Mouse (Mus musculus) C2C12 (cell line): ENCODE results near the gene Tmprss9.
"Not testable (repeated sequence)": the region's sequence is repeated elsewhere in the genome, so short reads cannot be mapped to it uniquely, and the experiment has no call there.

Source experiments
- CTCF ChIP-seq: IDR thresholded peaks from one replicate; pipeline ENCODE4 v1.5.1; 2011; ENCODE audit not compliant: control insufficient read depth, insufficient read depth, insufficient read length
- MYOD1 ChIP-seq: IDR thresholded peaks from one replicate; pipeline ENCODE4 v1.6.1; 2011; ENCODE audit warnings: low read depth; ENCODE audit not compliant: control insufficient read depth, insufficient read length

DNA sequence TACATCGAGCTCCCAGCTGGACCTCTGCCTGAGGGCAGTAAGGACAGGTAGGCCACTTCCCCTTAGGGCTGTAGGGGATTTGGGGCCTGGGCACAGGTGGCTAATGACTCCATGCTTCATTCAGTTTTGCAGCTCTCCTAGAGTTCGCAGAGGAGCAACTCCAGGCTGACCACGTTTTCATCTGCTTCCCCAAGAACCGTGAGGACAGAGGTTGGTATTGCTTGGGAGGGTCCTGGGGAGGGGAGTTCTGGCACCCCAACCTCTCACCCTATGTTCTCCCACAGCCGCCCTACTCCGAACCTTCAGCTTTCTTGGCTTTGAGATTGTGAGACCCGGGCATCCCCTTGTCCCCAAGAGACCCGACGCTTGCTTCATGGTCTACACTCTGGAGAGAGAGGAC lies 43.1 kb upstream of the Tmprss9 start:
- TF ChIP-seq CTCF, MYOD1: not testable (repeated sequence)
